Mouse (Mus musculus): ENCODE measurements at regions not wholly inside any gene's neighbourhood (a gene's known extent, or its start where the extent isn't known, plus 50 kb on each side); places are given as distances from the start of the nearest gene placed in this dataset.

GRCm38 (mm10) chr4:106144351-106145116 lies 171.5 kb upstream of the Usp24 start:
- no peak for TF ChIP-seq GATA1 (IDR thresholded peaks at IDR 0.05; ENCODE audit: low read length)

- no peak for TF ChIP-seq GATA1 (IDR thresholded peaks at IDR 0.05; ENCODE audit: low read length)
Observed at GRCm38 (mm10) chr4:106146919-106147460, 169.0 kb upstream of the Usp24 start.

- TF ChIP-seq GATA1 (IDR thresholded peaks at IDR 0.05; ENCODE audit: low read length) = no peak
Observed at GRCm38 (mm10) chr4:106148866-106149265, 167.1 kb upstream of the Usp24 start.

- TF ChIP-seq GATA1 (IDR thresholded peaks at IDR 0.05; ENCODE audit: low read length) = no peak
Observed at GRCm38 (mm10) chr4:106149471-106150048, 166.5 kb upstream of the Usp24 start.

GRCm38 (mm10) chr4:106150775-106151174 lies 165.2 kb upstream of the Usp24 start:
- no peak for TF ChIP-seq GATA1 (IDR thresholded peaks at IDR 0.05; ENCODE audit: low read length)

- no peak for TF ChIP-seq GATA1 (IDR thresholded peaks at IDR 0.05; ENCODE audit: low read length)
Observed at GRCm38 (mm10) chr4:106157451-106158179, 158.4 kb upstream of the Usp24 start.

GRCm38 (mm10) chr4:106161592-106161991 lies 154.4 kb upstream of the Usp24 start:
- no peak for TF ChIP-seq GATA1 (IDR thresholded peaks at IDR 0.05; ENCODE audit: low read length)

- TF ChIP-seq GATA1 (IDR thresholded peaks at IDR 0.05; ENCODE audit: low read length) = no peak
Observed at GRCm38 (mm10) chr4:106162551-106162950, 153.5 kb upstream of the Usp24 start.

- TF ChIP-seq GATA1 (IDR thresholded peaks at IDR 0.05; ENCODE audit: low read length) = no peak
Observed at GRCm38 (mm10) chr4:106163220-106163619, 152.8 kb upstream of the Usp24 start.

- no peak for TF ChIP-seq GATA1 (IDR thresholded peaks at IDR 0.05; ENCODE audit: low read length)
Observed at GRCm38 (mm10) chr4:106167716-106168115, 148.3 kb upstream of the Usp24 start.

GRCm38 (mm10) chr4:106168741-106169140 lies 147.3 kb upstream of the Usp24 start:
- no peak for TF ChIP-seq GATA1 (IDR thresholded peaks at IDR 0.05; ENCODE audit: low read length)

GRCm38 (mm10) chr4:106169466-106169865 lies 146.5 kb upstream of the Usp24 start:
- no peak for TF ChIP-seq GATA1 (IDR thresholded peaks at IDR 0.05; ENCODE audit: low read length)

GRCm38 (mm10) chr4:106170731-106171130 lies 145.3 kb upstream of the Usp24 start:
- no peak for TF ChIP-seq GATA1 (IDR thresholded peaks at IDR 0.05; ENCODE audit: low read length)

- no peak for TF ChIP-seq GATA1 (IDR thresholded peaks at IDR 0.05; ENCODE audit: low read length)
Observed at GRCm38 (mm10) chr4:106175352-106175751, 140.7 kb upstream of the Usp24 start.

GRCm38 (mm10) chr4:106185745-106186501 lies 130.1 kb upstream of the Usp24 start:
- TF ChIP-seq GATA1 (IDR thresholded peaks at IDR 0.05; ENCODE audit: low read length) = no peak

Measured in G1E-ER4 (cell line).